Comparison of ENCODE assay signal across 14 mouse cellular contexts in the genomic region with DNA sequence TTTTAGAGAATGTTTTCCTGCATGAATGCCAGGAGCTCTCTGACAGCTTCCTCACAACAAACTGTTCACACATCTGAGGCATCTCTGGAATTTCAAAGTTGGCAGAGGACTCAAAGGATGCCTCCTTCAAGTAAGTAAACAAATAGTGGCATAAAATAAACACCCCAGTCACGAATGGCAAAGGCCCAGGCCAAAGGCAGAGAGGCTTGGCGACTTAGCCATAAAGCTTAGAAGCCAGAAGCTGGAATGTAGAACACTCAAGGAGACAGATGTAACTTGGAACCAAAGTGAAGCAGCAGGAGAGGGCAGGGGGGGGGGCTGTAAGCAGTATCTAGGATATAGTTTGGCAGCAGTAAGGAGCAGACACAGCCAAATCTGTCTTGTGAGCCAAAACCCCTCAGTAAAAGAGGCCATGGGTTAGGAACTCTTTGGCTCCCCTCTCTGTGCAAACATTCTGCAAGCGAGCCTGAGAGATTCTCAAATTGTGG. TPM values are rescaled to one million over a fixed set of nuclear protein-coding genes. Genes with fewer than 3 reads are reported as not detected.
DNase-seq lines count a peak whose midpoint lies in the region; ATAC-seq lines count a peak whose summit lies in the region.
"Had no signal": no experiment of that assay in that cellular context is flagged by ENCODE, and none has a peak within 500 bp of the region (broad histone marks: within the 10 kb centered on the region; RNA-seq: fewer than 3 reads in every experiment).

No protein-coding gene starts in this region.

- H3K4me1 ChIP-seq in heart, embryonic 11.5 days (ENCODE audit: control insufficient read depth, insufficient read depth, low read length) = no peaks in the 10 kb centered on the region
- H3K4me1 ChIP-seq: limb, embryonic 12.5 days had no signal

- no peak overlapping the region for H3K27ac ChIP-seq in heart, embryonic 11.5 days (ENCODE audit: low read depth, low read length)
- H3K27ac ChIP-seq: limb, embryonic 12.5 days had no signal

- no peaks in the 10 kb centered on the region for H3K36me3 ChIP-seq in heart, embryonic 11.5 days (ENCODE audit: control insufficient read depth, insufficient read depth, low read length)
- H3K36me3 ChIP-seq: limb, embryonic 12.5 days had no signal

- no peaks in the 10 kb centered on the region for H3K27me3 ChIP-seq in heart, embryonic 11.5 days (ENCODE audit: control insufficient read depth, insufficient read depth, low read length)
- H3K27me3 ChIP-seq: limb, embryonic 12.5 days had no signal

- no peak overlapping the region for H3K4me2 ChIP-seq in heart, embryonic 11.5 days
- H3K4me2 ChIP-seq: limb, embryonic 12.5 days had no signal

- peak; percentile 30 for DNase-seq in heart, adult 8-10 months (ENCODE audit: low spot score)
- DNase-seq in urinary bladder, postnatal 25 days (ENCODE audit: low spot score) = peak; percentile 24
- no peak for DNase-seq in urinary bladder, adult 2 months (ENCODE audit: low spot score)
- DNase-seq in kidney, postnatal 14 days = peak; percentile 65
- DNase-seq in MN1 (ENCODE audit: low spot score) = no peak
- DNase-seq in spleen, adult 18-20 months = no peak
- DNase-seq: thymus, postnatal 25 days had no signal

- WGBS in heart, embryonic 11.5 days (ENCODE audit: insufficient replicate concordance) = 38% methylated on average over 3 of the region's 3 CpGs

- H3K9me3 ChIP-seq in heart, embryonic 11.5 days (replicated peaks; ENCODE audit: control insufficient read depth, low read length) = no peaks in the 10 kb centered on the region
- H3K9me3 ChIP-seq: limb, embryonic 12.5 days had no signal

- no peak for ATAC-seq in heart, embryonic 11.5 days (replicated peaks; ENCODE audit: insufficient number of reproducible peaks, low FRiP score, low TSS enrichment)
- no peak for ATAC-seq in megakaryocyte progenitor cell, adult 5-6 weeks (replicated peaks; ENCODE audit: poor library complexity)

- no peak overlapping the region for H3K9ac ChIP-seq in heart, embryonic 11.5 days (ENCODE audit: low read depth, low read length)
- H3K9ac ChIP-seq: limb, embryonic 12.5 days had no signal

- H3K4me3 ChIP-seq in heart, embryonic 11.5 days (ENCODE audit: low read depth, low read length) = no peak overlapping the region
- H3K4me3 ChIP-seq: limb, embryonic 12.5 days had no signal

RNA-seq across cellular contexts. Expression of gene Gm47289, which starts 22.3 kb away (rescaled TPM):
- total RNA-seq in heart, adult 8-10 months (2022) = not detected
- polyA plus RNA-seq in heart, embryonic 11.5 days (2014; fragmentation: Nextera tagmentation; extraction: Ambion mirVana) = not detected in 2 replicates
- 0.03 and 0.07 TPM in 2 replicates for polyA plus RNA-seq in urinary bladder, adult 2 months (2012; rRNA removed)
- not detected in 2 replicates for total RNA-seq in megakaryocyte progenitor cell, adult 5-6 weeks (2015)
- not detected in 2 replicates for total RNA-seq in megakaryocyte progenitor cell, adult 5-6 weeks (2017)
- total RNA-seq: common myeloid progenitor, adult 5-6 weeks; MEL had no signal
- polyA plus RNA-seq: heart, embryonic 14.5 days; limb, embryonic 12.5 days; neural tube, embryonic 14.5 days had no signal

RNA-seq across cellular contexts. Expression of gene Acaa1b, which starts 24.4 kb away (rescaled TPM):
- total RNA-seq in heart, adult 8-10 months (2022) = 1 to 10 TPM; 1.1 to 1.7 (median 1.4) TPM
- 0.50 TPM in 1 of 2 replicates, not detected in the other for polyA plus RNA-seq in heart, embryonic 11.5 days (2014; fragmentation: Nextera tagmentation; extraction: Ambion mirVana)
- 206 and 222 TPM in 2 replicates for polyA plus RNA-seq in urinary bladder, adult 2 months (2012; rRNA removed)
- 0.30 and 0.76 TPM in 2 replicates for total RNA-seq in megakaryocyte progenitor cell, adult 5-6 weeks (2015)
- not detected in 2 replicates for total RNA-seq in megakaryocyte progenitor cell, adult 5-6 weeks (2017)
- total RNA-seq: common myeloid progenitor, adult 5-6 weeks had no signal

RNA-seq across cellular contexts. Expression of gene Slc22a13, which starts 27.6 kb away (rescaled TPM):
- total RNA-seq in heart, adult 8-10 months (2022) = not detected
- polyA plus RNA-seq in heart, embryonic 11.5 days (2014; fragmentation: Nextera tagmentation; extraction: Ambion mirVana) = not detected in 2 replicates
- 0.04 and 0.07 TPM in 2 replicates for polyA plus RNA-seq in urinary bladder, adult 2 months (2012; rRNA removed)
- not detected in 2 replicates for total RNA-seq in megakaryocyte progenitor cell, adult 5-6 weeks (2015)
- not detected in 2 replicates for total RNA-seq in megakaryocyte progenitor cell, adult 5-6 weeks (2017)
- total RNA-seq: common myeloid progenitor, adult 5-6 weeks; MEL had no signal
- polyA plus RNA-seq: heart, embryonic 14.5 days; limb, embryonic 12.5 days; neural tube, embryonic 14.5 days had no signal

Comparison
In these comparisons a context has a peak if more than half of its experiments do, and no peak if none do; other contexts are left out.
1. DNase-seq: peak in heart, adult 8-10 months (single experiment), urinary bladder, postnatal 25 days (single experiment) and kidney, postnatal 14 days (single experiment); none in urinary bladder, adult 2 months (single experiment), MN1 (single experiment) and spleen, adult 18-20 months (0 of 2).